Mouse (Mus musculus) bone marrow macrophage, adult 2 months (primary cell): Measurements from ENCODE around the gene Lgi1.

ENCODE experiments used
- CTCF ChIP-seq: IDR thresholded peaks from 2 replicates; pipeline ENCODE4 v1.5.1; 2012; ENCODE audit warnings: low read depth, mild to moderate bottlenecking, low read length, moderate library complexity
- POLR2A ChIP-seq: IDR thresholded peaks from 2 replicates; pipeline ENCODE4 v1.6.1; 2012; ENCODE audit warnings: mild to moderate bottlenecking, low read depth, low read length, borderline replicate concordance

GRCm38 (mm10) chr19:38244748-38245147, 19.6 kb upstream of the Lgi1 start:
- TF ChIP-seq CTCF (no peak), POLR2A (no peak)
